Mouse (Mus musculus): ENCODE measurements around the gene Tpcn2. TPM values are rescaled to one million over a fixed set of nuclear protein-coding genes. Genes with fewer than 3 reads are reported as not detected.

The Tpcn2 gene
- 1 to 10 TPM; 3.0 to 4.2 TPM for total RNA-seq (2021)

DNA sequence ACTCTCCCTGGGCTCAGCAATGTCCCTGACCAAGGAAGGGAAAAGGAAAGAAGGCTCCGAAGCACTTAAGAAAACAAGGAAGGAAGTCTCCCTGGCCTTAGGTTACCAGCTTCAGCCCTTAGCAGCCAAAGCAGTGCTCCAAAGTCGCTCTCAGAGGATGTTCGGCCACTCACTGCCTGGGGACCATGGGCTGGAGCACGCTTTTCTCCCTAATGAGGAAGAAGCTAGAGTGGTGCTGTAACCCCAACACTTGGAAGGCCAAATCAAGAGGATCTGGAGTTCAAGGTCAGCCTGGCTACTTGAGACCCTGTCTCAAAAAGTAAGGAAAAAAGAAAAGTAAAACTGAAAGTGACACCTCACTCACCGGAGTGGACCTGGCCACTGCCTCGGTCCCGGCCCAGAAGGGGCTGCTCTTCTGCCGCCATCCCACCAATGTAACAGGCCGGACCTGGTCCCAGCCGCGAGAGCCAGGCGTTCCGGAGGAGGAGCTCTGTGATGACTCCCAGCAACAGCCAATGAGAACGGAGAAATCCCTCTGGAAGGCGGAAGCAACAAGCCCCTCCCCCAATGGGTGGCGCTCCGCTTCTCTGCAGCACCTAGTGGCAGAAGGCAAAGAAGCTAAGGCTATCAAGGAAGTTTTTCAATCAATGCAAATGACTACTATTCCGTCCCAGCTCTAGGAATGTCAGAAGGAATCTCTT lies at the start of gene Tpcn2:
Gene Tpcn2, minus strand, starts transcription at position 525 of the 701 bp plus-strand sequence.
- intact Hi-C loops (cut with DNase I): no loop called here

DNA sequence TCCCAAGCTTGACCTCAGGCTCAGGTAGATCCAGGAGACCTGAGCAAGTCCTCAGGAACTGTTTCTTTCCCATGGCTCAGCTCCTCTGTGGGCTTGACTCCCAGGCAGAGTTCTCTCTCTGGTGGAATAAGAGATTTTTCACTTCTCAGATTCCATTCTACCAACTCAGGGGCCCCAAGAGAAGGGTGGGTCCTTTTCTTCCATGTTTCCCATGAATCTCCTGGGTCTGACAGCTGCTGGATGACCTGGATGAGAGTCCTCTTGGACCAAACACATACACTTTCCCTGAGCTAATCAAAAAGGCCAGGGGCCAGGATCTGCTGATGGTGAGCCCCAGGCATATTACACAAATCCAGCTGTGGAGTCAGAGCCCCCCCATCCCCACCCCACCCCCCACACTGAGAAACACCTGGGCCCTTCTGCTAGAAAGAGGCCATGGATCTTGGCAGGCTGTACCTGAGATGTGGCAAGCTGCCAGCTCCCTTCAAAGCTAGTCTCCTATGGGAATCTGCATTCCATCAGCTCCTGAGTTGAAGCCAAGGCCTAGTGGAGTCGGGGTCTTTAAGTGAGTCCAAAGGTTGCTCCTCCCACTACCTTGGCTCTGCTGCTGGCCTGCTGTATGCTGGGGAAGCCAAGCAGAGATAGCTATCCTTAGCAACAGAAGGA lies 48.7 kb upstream of the Tpcn2 start:
- intact Hi-C loops (cut with DNase I): no loop called here
- no peak for DNase-seq (ENCODE audit: low spot score)

More for the DNA sequence above, at the start of gene Tpcn2:
- peak; percentile 89 for DNase-seq (ENCODE audit: low spot score)

DNA sequence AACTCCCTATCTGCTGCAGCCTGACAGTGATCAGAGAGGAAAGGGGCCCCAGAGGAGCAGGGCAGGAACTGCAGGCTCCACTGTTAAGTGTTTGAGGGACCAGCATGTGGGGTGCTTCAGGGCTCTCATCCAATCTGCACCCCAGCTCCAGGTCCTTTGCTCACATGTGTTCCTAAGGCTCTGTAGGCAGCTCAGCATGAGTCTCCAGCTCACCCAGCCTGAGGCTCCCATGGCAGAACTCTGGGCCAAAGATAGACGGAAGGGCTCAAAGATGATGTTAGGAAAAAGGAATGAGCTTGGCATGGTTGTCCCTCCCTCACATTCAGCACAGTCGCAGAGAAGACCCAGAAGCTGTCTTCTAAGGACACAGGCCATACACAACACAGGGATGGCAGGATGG lies 46.8 kb upstream of the Tpcn2 start:
- DNase-seq (ENCODE audit: low spot score): no peak

DNA sequence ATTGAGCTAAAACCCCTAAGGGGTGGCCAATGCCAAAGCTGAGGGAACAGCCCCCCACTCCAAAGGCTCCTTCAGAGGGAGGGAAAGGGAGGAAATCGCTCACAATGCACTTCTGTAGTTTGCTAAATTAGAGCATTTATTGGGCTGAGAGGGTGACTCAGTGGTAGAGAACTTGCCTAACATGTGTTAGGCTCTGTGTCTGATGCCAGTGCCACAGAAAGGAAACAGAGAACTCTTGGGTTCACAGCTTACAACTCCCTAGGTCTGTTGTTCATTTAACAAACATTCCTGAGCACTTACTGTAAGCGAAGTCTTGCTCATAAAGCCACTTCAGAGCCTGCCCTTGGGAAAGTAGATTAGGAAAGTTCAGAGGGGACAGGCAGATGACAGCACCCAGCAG lies 46.2 kb upstream of the Tpcn2 start:
- no peak for DNase-seq (ENCODE audit: low spot score)
- intact Hi-C loops (cut with DNase I): no loop called here

More for the DNA sequence above, 46.8 kb upstream of the Tpcn2 start:
- intact Hi-C loops (cut with DNase I): no loop called here

DNA sequence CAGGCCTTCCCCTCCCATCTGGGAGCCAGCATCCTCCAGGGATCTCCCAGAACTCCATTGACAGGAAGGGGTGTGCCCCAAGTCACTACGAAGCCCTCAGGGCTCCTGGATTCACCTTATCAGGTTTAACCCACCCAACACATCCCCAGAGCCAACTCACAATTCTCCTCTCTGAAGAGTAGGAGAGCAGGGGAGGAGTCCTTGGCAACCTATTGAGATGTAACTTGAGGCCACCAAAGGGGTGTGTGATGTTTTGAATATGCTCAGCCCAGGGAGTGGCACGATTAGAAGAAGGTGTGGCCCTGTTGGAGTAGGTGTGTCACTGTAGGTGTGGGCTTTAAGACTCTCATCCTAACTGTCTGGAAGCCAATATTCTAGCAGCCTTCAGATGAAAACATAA lies 41.9 kb upstream of the Tpcn2 start:
- no peak for DNase-seq (ENCODE audit: low spot score)
- intact Hi-C loops (cut with DNase I): no loop called here

DNA sequence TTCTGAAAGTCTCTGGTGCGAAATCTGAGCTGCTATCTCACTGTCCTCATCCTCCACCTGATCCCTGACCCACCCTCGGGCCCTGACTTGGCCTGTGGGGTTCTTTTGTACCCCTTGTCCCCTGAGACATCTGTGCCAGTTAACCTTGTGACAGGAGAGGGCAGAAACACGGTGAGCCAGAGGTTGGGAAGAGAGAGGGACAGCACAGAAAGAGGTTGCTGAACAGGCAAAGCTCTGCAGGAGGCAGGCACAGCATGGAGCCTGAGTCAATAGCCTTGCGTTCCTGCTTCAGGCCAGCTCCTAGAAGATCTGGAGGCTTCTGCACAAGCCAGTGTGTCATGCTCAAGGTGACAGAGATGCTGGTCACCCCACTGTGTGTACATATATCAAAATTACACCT lies 39.8 kb upstream of the Tpcn2 start:
- DNase-seq (ENCODE audit: low spot score): no peak
- intact Hi-C loops (cut with DNase I): no loop called here

DNA sequence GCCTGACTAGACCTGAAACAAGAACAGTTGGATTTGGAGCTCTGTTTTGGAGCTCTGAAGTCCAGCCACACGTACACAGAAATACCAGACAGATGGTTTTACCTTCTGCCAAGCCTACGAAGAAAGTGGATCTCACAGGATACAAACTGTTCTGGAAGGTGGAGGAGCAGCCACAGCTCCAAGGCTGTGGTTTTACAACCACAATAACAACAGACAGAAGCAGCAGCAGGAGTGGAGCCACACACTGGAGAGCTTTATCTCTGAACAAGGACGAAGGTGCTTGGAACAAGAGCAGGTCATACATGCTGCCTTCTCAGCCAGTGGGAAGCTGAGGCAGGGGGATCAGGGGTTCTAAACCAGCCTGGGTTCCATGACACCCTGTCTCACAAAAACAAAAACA lies 35.7 kb upstream of the Tpcn2 start:
- no peak for DNase-seq (ENCODE audit: low spot score)
- intact Hi-C loops (cut with DNase I): no loop called here

DNA sequence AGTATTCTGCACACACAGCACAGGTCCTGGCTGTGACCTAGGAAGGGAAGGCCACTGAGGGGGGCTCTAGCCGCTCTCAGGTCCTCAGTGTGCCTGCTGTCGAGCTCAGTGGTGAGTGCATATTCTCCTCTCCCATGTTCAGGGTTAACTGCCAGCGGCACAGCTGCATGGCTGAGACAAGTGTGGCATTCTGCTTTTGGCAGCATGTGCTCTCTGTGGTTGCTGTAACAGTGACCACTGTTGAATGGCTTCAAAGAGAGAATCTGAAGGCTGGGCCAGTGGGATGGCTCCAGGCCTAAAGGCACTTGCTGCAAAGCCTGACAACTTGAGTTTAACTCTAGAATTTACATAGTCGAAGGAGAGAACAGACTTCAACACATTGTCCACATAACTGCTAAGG lies 33.7 kb upstream of the Tpcn2 start:
- DNase-seq (ENCODE audit: low spot score): no peak
- intact Hi-C loops (cut with DNase I): no loop called here

DNA sequence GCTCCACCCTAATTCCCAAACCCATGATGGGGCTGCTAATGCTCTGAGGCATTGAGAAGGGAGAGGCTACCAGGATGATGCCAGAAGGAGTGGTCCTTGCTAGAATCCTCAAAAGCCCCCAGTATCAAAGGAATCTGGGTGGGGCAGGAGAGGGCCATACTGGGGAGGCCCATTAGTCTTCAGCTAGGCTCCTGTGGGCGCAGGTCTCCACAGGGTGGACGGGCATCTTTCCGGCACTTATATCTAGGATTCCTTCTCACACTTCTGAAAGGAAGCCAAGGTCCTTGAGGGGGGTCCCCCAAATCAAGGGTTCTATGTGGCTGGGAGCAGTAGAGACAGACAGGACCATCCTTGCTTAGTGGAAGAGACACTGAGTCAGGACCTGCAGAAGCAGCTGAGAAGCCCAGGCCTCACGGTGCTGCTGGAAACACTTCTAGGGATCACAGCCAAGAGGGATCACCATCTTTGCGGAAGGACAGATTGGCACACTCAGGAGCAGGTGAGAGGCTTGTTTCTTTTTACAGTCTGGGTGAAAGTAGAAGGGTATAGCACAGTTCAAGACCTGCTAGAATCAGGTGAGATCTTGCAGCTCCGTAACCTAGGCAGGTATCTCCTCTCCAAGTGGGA lies 31.1 kb upstream of the Tpcn2 start, which contains the start of gene Mrgprd:
Gene Mrgprd, plus strand, starts transcription at position 51 of the 627 bp plus-strand sequence.
- intact Hi-C loops (cut with DNase I): no loop called here
- no peak for DNase-seq (ENCODE audit: low spot score)

DNA sequence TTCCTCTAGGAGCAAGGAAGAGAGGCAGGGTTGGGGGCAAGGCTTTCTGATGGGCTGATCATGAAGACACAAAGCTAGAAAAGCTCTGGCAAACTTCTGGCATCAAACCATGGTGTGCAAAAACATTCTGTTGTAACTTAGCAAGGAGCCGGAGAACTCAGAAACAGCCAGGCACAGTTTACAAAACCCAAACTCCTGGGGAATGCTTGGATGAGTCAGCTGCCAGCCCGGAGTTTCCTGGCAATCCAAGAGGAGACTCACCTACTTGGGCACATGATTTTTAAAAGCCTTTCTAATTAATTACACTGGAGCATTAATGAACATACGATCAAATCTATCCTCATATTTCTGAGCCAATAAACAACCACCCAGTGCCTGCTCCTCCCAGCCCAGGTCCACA lies 28.3 kb upstream of the Tpcn2 start:
- no peak for DNase-seq (ENCODE audit: low spot score)
- intact Hi-C loops (cut with DNase I): no loop called here

DNA sequence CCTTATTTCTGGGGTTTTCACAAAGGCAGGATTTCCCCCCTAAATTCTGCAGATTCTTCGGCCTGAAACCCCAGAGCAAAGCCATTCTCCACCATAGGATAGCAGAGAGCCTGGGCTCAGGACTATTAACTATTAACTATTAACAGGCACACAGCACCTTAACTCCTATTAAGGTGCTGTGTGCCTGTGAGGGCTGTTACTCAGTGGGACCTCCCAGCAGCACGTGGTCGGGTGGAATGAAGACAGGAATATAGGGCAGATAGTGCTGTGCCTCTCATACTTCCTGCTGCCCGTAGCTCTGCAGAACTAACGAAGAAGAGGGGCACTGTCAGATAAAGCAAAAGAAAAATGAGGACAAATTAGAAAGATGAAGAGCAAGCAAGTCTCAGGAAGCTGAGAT lies 26.7 kb upstream of the Tpcn2 start:
- no peak for DNase-seq (ENCODE audit: low spot score)
- intact Hi-C loops (cut with DNase I): no loop called here

DNA sequence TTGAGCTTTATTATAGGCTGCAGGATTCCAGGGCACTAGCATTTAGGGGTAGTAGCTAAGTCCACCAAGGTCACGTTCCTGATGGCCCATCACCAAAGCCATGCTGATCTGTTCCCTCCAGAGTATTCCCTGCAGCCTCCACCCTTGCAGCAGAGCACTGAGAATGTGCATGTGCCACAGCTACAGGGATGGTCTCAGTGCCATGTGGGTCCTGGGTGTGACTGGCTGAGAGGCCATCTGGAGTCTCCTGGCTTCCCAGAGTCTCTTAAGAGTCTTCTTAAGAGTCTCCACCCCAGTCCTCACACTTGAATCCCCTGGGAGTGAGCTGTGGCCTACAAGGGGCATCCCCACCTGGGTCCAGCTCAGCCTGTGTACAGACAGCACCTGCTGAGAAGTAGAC lies 26.1 kb upstream of the Tpcn2 start:
- DNase-seq (ENCODE audit: low spot score): no peak
- intact Hi-C loops (cut with DNase I): no loop called here

DNA sequence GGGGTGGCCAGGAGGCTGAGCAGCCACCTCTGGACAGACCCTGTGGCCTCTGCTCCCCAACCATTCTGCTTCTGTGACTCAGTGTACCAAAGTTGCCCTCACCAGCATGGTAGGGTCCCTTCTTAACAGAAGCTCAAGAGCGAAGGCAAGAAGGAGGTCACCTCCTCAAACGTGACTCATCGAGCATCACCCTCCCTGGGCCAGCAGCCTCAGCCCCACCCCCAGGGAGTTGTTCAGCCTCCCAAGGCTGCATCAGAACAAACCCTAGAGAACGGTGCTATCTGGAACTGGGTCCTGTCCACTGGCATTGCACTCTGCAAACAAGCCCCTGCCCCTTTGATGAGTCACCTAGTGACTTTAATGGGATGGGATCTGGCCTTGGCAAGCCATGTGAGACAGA lies 25.1 kb upstream of the Tpcn2 start:
- no peak for DNase-seq (ENCODE audit: low spot score)
- intact Hi-C loops (cut with DNase I): no loop called here

DNA sequence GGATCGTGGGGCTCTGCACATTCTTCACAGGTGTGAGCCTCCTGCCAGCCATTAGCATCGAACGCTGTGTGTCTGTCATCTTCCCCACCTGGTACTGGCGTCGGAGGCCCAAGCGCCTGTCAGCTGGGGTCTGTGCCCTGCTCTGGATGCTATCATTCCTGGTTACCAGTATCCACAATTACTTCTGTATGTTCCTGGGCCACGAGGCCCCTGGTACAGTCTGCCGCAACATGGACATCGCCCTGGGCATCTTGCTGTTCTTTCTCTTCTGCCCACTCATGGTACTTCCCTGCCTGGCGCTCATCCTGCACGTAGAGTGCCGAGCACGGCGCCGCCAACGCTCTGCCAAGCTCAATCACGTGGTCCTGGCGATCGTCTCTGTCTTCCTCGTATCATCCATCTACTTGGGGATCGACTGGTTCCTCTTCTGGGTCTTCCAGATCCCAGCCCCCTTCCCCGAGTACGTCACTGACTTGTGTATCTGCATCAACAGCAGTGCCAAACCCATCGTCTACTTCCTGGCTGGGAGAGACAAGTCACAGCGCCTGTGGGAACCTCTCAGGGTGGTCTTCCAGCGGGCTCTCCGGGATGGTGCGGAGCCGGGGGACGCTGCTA lies 24.4 kb upstream of the Tpcn2 start:
- intact Hi-C loops (cut with DNase I): no loop called here
- no peak for DNase-seq (ENCODE audit: low spot score)

DNA sequence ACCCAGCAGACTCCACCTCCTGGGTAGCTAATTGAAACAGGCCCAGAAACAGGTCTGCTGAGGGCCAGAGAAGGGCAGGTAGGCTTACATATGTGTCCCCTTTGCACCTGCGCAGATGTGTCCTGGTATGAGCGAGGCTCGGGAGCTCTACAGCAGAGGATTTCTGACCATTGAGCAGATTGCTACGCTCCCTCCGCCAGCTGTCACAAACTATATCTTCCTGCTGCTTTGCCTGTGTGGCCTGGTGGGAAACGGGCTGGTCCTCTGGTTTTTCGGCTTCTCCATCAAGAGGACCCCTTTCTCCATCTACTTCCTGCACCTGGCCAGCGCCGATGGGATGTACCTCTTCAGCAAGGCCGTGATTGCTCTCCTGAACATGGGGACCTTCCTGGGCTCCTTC lies 23.8 kb upstream of the Tpcn2 start:
- intact Hi-C loops (cut with DNase I): no loop called here
- no peak for DNase-seq (ENCODE audit: low spot score)

DNA sequence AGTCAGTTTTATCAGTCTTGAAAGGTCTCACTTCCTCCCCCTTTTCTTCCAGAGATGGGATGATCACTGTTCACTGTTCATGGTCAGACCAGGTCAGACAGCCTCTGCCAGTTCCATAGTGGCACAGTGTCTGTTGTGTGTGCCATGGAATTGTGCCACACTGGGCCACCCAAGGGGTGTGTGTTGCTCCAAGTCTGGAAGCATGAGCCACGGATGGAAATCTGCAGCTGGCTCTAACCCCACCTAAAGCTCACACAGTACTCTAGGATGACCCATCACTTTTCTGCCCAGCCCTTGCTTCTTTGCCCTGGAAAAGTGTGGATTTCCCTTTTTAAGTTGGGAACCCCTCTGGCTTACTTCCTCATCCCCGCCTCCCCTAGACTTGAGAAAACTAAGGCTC lies 20.3 kb upstream of the Tpcn2 start:
- intact Hi-C loops (cut with DNase I): no loop called here
- no peak for DNase-seq (ENCODE audit: low spot score)

DNA sequence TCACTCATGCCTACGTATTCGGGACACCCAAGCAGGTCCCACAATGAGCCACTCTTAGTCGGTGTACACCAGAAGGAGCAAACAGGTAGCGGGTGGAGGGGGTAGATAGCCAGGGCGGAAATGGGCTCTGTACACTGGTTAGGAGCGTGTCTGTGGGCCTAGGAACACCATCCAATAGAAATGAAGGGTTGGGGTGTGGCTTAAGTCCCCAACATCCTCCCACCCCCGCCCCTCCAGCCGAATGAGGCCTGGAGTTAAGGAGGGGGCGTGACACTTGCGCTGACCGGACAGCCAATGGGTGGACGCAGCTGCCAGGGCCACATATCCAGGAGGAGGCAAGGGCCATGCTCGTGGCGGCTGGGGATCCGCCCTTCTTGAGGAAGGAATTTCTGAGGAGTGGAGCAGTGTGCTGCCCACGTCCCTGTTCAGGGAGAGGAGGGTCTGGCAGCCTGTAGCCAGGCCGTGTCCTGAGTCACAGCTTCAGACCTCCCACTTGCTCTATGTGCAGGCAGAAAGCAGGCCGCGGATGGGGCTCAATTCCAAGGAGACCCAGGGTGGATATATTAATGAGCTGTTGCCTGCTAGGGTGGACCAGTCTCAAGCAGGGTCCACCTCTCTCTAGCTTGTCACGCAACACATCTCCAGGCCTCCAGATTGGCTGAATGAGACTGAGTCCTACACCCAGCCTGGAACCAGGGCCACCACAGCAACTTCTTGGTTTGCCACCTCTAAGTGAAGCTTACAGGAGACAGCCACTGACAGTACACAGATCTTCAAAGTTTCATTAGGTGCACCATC lies 18.9 kb upstream of the Tpcn2 start:
- intact Hi-C loops (cut with DNase I): no loop called here
- DNase-seq (ENCODE audit: low spot score): peak; percentile 76

DNA sequence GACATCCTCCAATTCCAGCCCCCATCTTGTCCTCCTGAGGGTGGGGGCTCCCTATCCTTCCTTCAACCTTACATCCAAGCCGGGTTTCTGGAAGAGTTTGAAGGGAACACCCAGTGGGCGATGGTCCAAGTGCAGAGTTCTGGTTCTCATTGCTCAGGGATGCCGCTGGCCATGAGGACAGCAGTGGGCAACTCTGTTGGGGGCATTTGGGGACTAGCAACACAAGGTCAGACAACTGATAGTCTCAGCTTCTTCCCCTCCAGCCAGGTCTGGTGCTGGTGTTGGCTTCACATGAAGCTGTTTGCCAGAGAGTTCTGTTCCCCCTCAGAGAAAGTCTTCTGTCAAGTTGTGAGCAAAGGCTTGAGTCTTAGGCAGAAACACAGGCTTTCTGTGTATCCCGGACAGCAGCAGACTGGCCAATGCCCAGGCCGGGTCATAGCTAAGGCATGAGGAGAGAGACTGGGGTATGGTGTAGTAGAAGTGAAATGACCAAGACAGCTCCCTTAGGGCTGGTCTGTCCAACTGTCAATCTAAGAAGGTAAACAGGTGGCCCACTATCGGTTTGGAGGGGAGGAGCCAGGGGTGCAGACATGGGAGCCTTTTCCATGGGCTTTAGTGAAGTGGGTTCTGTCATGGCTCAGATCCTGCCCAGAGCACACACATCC lies 17.7 kb upstream of the Tpcn2 start:
- no peak for DNase-seq (ENCODE audit: low spot score)
- intact Hi-C loops (cut with DNase I): no loop called here

DNA sequence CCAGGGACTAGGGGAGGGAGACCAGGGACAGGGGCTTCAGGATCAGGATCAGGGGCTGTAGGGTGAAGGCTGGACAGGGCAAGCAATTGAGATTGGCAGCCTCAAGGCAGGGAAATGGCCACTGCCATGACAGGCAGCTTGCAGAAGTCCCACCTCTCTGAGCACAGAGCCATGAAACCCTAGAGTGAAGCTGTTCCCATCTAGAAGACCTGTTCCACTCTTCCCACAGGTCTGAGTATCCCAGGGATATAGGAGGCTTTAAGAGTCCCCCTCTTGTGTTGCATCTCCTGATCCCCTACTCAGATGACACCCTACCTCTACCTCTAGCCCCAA lies 17.2 kb upstream of the Tpcn2 start:
- intact Hi-C loops (cut with DNase I): no loop called here
- DNase-seq (ENCODE audit: low spot score): no peak
